Mouse (Mus musculus): ENCODE data around the gene Slc30a10.

Gene Slc30a10

GRCm38 (mm10) chr1:185451495-185451894, 3.2 kb upstream of the Slc30a10 start:
- no peak for TF ChIP-seq GATA4 (IDR thresholded peaks at IDR 0.05; ENCODE audit: insufficient replicate concordance, low read length)

- TF ChIP-seq GATA4 (IDR thresholded peaks at IDR 0.05; ENCODE audit: insufficient replicate concordance, low read length): no peak
These were observed 2.2 kb upstream of the Slc30a10 start for GRCm38 (mm10) chr1:185452461-185452860.

- no peak for TF ChIP-seq GATA4 (IDR thresholded peaks at IDR 0.05; ENCODE audit: insufficient replicate concordance, low read length)
These were observed 504 bp upstream of the Slc30a10 start for GRCm38 (mm10) chr1:185454144-185454543.

- TF ChIP-seq GATA4 (IDR thresholded peaks at IDR 0.05; ENCODE audit: insufficient replicate concordance, low read length): no peak
These were observed 480 bp downstream of the Slc30a10 start for GRCm38 (mm10) chr1:185454955-185455701.

GRCm38 (mm10) chr1:185456327-185456726, 1.7 kb downstream of the Slc30a10 start:
- no peak for TF ChIP-seq GATA4 (IDR thresholded peaks at IDR 0.05; ENCODE audit: insufficient replicate concordance, low read length)

GRCm38 (mm10) chr1:185460096-185460495, 5.4 kb downstream of the Slc30a10 start:
- TF ChIP-seq GATA4 (IDR thresholded peaks at IDR 0.05; ENCODE audit: insufficient replicate concordance, low read length): no peak

GRCm38 (mm10) chr1:185462889-185463288, 8.2 kb downstream of the Slc30a10 start:
- TF ChIP-seq GATA4 (IDR thresholded peaks at IDR 0.05; ENCODE audit: insufficient replicate concordance, low read length): no peak

- no peak for TF ChIP-seq GATA4 (IDR thresholded peaks at IDR 0.05; ENCODE audit: insufficient replicate concordance, low read length)
These were observed 14.9 kb downstream of the Slc30a10 start for GRCm38 (mm10) chr1:185469551-185470021.

- TF ChIP-seq GATA4 (IDR thresholded peaks at IDR 0.05; ENCODE audit: insufficient replicate concordance, low read length): no peak
These were observed 17.5 kb downstream of the Slc30a10 start for GRCm38 (mm10) chr1:185472025-185472720.

GRCm38 (mm10) chr1:185472730-185473129, 18.1 kb downstream of the Slc30a10 start:
- no peak for TF ChIP-seq GATA4 (IDR thresholded peaks at IDR 0.05; ENCODE audit: insufficient replicate concordance, low read length)

- TF ChIP-seq GATA4 (IDR thresholded peaks at IDR 0.05; ENCODE audit: insufficient replicate concordance, low read length): no peak
These were observed 18.8 kb downstream of the Slc30a10 start for GRCm38 (mm10) chr1:185473437-185473836.

GRCm38 (mm10) chr1:185479861-185480260, 25.2 kb downstream of the Slc30a10 start:
- no peak for TF ChIP-seq GATA4 (IDR thresholded peaks at IDR 0.05; ENCODE audit: insufficient replicate concordance, low read length)

GRCm38 (mm10) chr1:185482001-185482761, 27.5 kb downstream of the Slc30a10 start:
- TF ChIP-seq GATA4 (IDR thresholded peaks at IDR 0.05; ENCODE audit: insufficient replicate concordance, low read length): no peak

GRCm38 (mm10) chr1:185482762-185483161, 28.1 kb downstream of the Slc30a10 start:
- no peak for TF ChIP-seq GATA4 (IDR thresholded peaks at IDR 0.05; ENCODE audit: insufficient replicate concordance, low read length)

- TF ChIP-seq GATA4 (IDR thresholded peaks at IDR 0.05; ENCODE audit: insufficient replicate concordance, low read length): no peak
These were observed 28.9 kb downstream of the Slc30a10 start for GRCm38 (mm10) chr1:185483356-185484057.

Data from liver, adult (tissue).